Mouse (Mus musculus) midbrain, embryonic 12.5 days (tissue): ENCODE measurements around the gene Pde10a. TPM values are rescaled to one million over a fixed set of nuclear protein-coding genes. Genes with fewer than 3 reads are reported as not detected.

Experiments used
- ATAC-seq: fragments of 200-750 bp; cut with Nextera tagmentation; 2 replicates; pipeline ENCODE4 v1.8.0; 2017; ENCODE audit warnings: low read depth, moderate TSS enrichment, moderate library complexity; ENCODE audit not compliant: low FRiP score
- H3K27ac ChIP-seq: fragments of 300-500 bp; sonication (generic); replicated peaks from 2 replicates; pipeline ENCODE4 v1.5.1; 2016; ENCODE audit warnings: mild to moderate bottlenecking
- H3K27me3 ChIP-seq: fragments of 300-500 bp; sonication (generic); 2 replicates; pipeline ENCODE4 v1.6.1; 2016; ENCODE audit warnings: mild to moderate bottlenecking
- H3K36me3 ChIP-seq: fragments of 300-500 bp; sonication (generic); 2 replicates; pipeline ENCODE4 v1.6.1; 2016
- H3K4me1 ChIP-seq: fragments of 300-500 bp; sonication (generic); 2 replicates; pipeline ENCODE4 v1.6.1; 2016
- H3K4me2 ChIP-seq: fragments of 300-500 bp; sonication (generic); replicated peaks from 2 replicates; pipeline ENCODE4 v1.6.1; 2016; ENCODE audit warnings: mild to moderate bottlenecking, moderate library complexity
- H3K4me3 ChIP-seq: fragments of 300-500 bp; sonication (generic); 2 replicates; pipeline ENCODE4 v1.5.1; 2016; ENCODE audit warnings: mild to moderate bottlenecking
- H3K9ac ChIP-seq: fragments of 300-500 bp; sonication (generic); replicated peaks from 2 replicates; pipeline ENCODE4 v1.6.1; 2016; ENCODE audit warnings: mild to moderate bottlenecking, moderate library complexity
- H3K9me3 ChIP-seq: fragments of 300-500 bp; sonication (generic); 2 replicates; pipeline ENCODE4 v1.6.1; 2016; ENCODE audit warnings: mild to moderate bottlenecking
- WGBS: fragments of 180-500 bp; shearing (Covaris S2); methylation state at CpG from one replicate; pipeline ENCODE4 v1.1.7; 2016; 5-methylcytosine and 5-hydroxymethylcytosine counted together
- polyA plus RNA-seq: library from polyadenylated mRNA; unstranded; fragments of >200 nt; fragmentation: Nextera tagmentation; extraction: Ambion mirVana; gene quantifications from 2 replicates; pipeline ENCODE4 v1.2.1, GENCODE M21; 2016

Gene Pde10a
- polyA plus RNA-seq, 1 experiment from 2014 or later = 9.9 TPM

- H3K9me3 ChIP-seq = no peaks in the 10 kb centered on the region
- no peaks in the 10 kb centered on the region for H3K4me1 ChIP-seq
- H3K27ac ChIP-seq = no peak overlapping the region
- H3K4me3 ChIP-seq = no peak overlapping the region
- no peaks in the 10 kb centered on the region for H3K36me3 ChIP-seq
- H3K4me2 ChIP-seq = no peak overlapping the region
- no peak for ATAC-seq
- no peaks in the 10 kb centered on the region for H3K27me3 ChIP-seq
- WGBS = 84% methylated on average over 13 of the region's 13 CpGs
- no peak overlapping the region for H3K9ac ChIP-seq
These were observed 367.2 kb downstream of the Pde10a start for GRCm38 (mm10) chr17:8892193-8892985.

- H3K4me1 ChIP-seq = no peaks in the 10 kb centered on the region
- no peaks in the 10 kb centered on the region for H3K9me3 ChIP-seq
- no peak overlapping the region for H3K27ac ChIP-seq
- H3K4me2 ChIP-seq = no peak overlapping the region
- no peak overlapping the region for H3K4me3 ChIP-seq
- H3K36me3 ChIP-seq = peaks cover 5% of the 10 kb centered on the region; the same call in 1 of the 2 replicates
- H3K27me3 ChIP-seq = no peaks in the 10 kb centered on the region
- ATAC-seq = no peak
- H3K9ac ChIP-seq = no peak overlapping the region
- whole genome bisulfite sequencing = 78% methylated on average over 14 of the region's 14 CpGs
These were observed 370.8 kb downstream of the Pde10a start for GRCm38 (mm10) chr17:8895991-8896390.

GRCm38 (mm10) chr17:8897749-8898148 lies 372.6 kb downstream of the Pde10a start:
- Histone ChIP-seq H3K4me2 (no peak overlapping the region), H3K27me3 (no peaks in the 10 kb centered on the region), H3K9me3 (no peaks in the 10 kb centered on the region), H3K36me3 (peaks cover 5% of the 10 kb centered on the region; the same call in 1 of the 2 replicates), H3K9ac (no peak overlapping the region), H3K4me1 (no peaks in the 10 kb centered on the region), H3K4me3 (no peak overlapping the region), H3K27ac (no peak overlapping the region)
- WGBS = 77% methylated on average over 10 of the region's 10 CpGs
- ATAC-seq = no peak

- H3K27me3 ChIP-seq = no peaks in the 10 kb centered on the region
- ATAC-seq = no peak
- H3K4me3 ChIP-seq = no peak overlapping the region
- no peak overlapping the region for H3K4me2 ChIP-seq
- 90% methylated on average over 8 of the region's 8 CpGs for WGBS
- H3K4me1 ChIP-seq = no peaks in the 10 kb centered on the region
- H3K27ac ChIP-seq = no peak overlapping the region
- no peaks in the 10 kb centered on the region for H3K9me3 ChIP-seq
- H3K36me3 ChIP-seq = peaks cover 5% of the 10 kb centered on the region; the same call in 1 of the 2 replicates
- no peak overlapping the region for H3K9ac ChIP-seq
These were observed 373.0 kb downstream of the Pde10a start for GRCm38 (mm10) chr17:8898221-8898620.

GRCm38 (mm10) chr17:8899212-8899611 lies 374.0 kb downstream of the Pde10a start:
- no peaks in the 10 kb centered on the region for H3K9me3 ChIP-seq
- no peak overlapping the region for H3K4me2 ChIP-seq
- no peak overlapping the region for H3K4me3 ChIP-seq
- no peak for ATAC-seq
- H3K36me3 ChIP-seq = peaks cover 5% of the 10 kb centered on the region; the same call in 1 of the 2 replicates
- H3K27ac ChIP-seq = no peak overlapping the region
- no peak overlapping the region for H3K9ac ChIP-seq
- 92% methylated on average over 7 of the region's 7 CpGs for WGBS
- H3K27me3 ChIP-seq = no peaks in the 10 kb centered on the region
- no peaks in the 10 kb centered on the region for H3K4me1 ChIP-seq

- H3K9me3 ChIP-seq = no peaks in the 10 kb centered on the region
- ATAC-seq = no peak
- 90% methylated on average over 5 of the region's 5 CpGs for WGBS
These were observed 378.5 kb downstream of the Pde10a start for GRCm38 (mm10) chr17:8903555-8904283.

GRCm38 (mm10) chr17:8910571-8910970 lies 385.4 kb downstream of the Pde10a start:
- H3K4me3 ChIP-seq = no peak overlapping the region
- H3K27me3 ChIP-seq = no peaks in the 10 kb centered on the region
- no peak overlapping the region for H3K4me2 ChIP-seq
- no peaks in the 10 kb centered on the region for H3K36me3 ChIP-seq
- no peak overlapping the region for H3K27ac ChIP-seq
- ATAC-seq = no peak
- H3K9ac ChIP-seq = no peak overlapping the region
- no peaks in the 10 kb centered on the region for H3K9me3 ChIP-seq
- 78% methylated on average over 5 of the region's 5 CpGs for WGBS
- H3K4me1 ChIP-seq = peaks cover 7% of the 10 kb centered on the region

More at GRCm38 (mm10) chr17:8903555-8904283, 378.5 kb downstream of the Pde10a start:
- peaks cover 7% of the 10 kb centered on the region; the same call in 1 of the 2 replicates for H3K4me1 ChIP-seq
- no peak overlapping the region for H3K9ac ChIP-seq
- H3K4me3 ChIP-seq = no peak overlapping the region
- no peak overlapping the region for H3K27ac ChIP-seq
- peaks cover 5% of the 10 kb centered on the region; the same call in 1 of the 2 replicates for H3K36me3 ChIP-seq
- H3K4me2 ChIP-seq = no peak overlapping the region
- no peaks in the 10 kb centered on the region for H3K27me3 ChIP-seq

GRCm38 (mm10) chr17:8912933-8913332 lies 387.8 kb downstream of the Pde10a start:
- no peak for ATAC-seq
- no peaks in the 10 kb centered on the region for H3K36me3 ChIP-seq
- WGBS = 91% methylated on average over 3 of the region's 3 CpGs
- no peak overlapping the region for H3K9ac ChIP-seq
- no peak overlapping the region for H3K27ac ChIP-seq
- no peaks in the 10 kb centered on the region for H3K9me3 ChIP-seq
- no peaks in the 10 kb centered on the region for H3K27me3 ChIP-seq
- no peak overlapping the region for H3K4me2 ChIP-seq
- no peak overlapping the region for H3K4me3 ChIP-seq
- H3K4me1 ChIP-seq = no peaks in the 10 kb centered on the region; the same call in 1 of the 2 replicates

- H3K4me3 ChIP-seq = no peak overlapping the region
- H3K36me3 ChIP-seq = no peaks in the 10 kb centered on the region
- H3K9me3 ChIP-seq = no peaks in the 10 kb centered on the region
- H3K4me2 ChIP-seq = no peak overlapping the region
- no peak for ATAC-seq
- no peak overlapping the region for H3K9ac ChIP-seq
- H3K4me1 ChIP-seq = no peaks in the 10 kb centered on the region; the same call in 1 of the 2 replicates
- H3K27ac ChIP-seq = no peak overlapping the region
- no peaks in the 10 kb centered on the region for H3K27me3 ChIP-seq
These were observed 390.5 kb downstream of the Pde10a start for GRCm38 (mm10) chr17:8915693-8916092.

- H3K4me1 ChIP-seq = peaks cover 3% of the 10 kb centered on the region
- H3K4me2 ChIP-seq = no peak overlapping the region
- ATAC-seq = no peak
- no peak overlapping the region for H3K9ac ChIP-seq
- 0 out of 2 replicates have a peak, but pooled peaks cover 3% of the 10 kb centered on the region for H3K27me3 ChIP-seq
- WGBS = 68% methylated on average over 4 of the region's 4 CpGs
- no peaks in the 10 kb centered on the region for H3K36me3 ChIP-seq
- no peaks in the 10 kb centered on the region for H3K9me3 ChIP-seq
- H3K27ac ChIP-seq = no peak overlapping the region
- H3K4me3 ChIP-seq = no peak overlapping the region
These were observed 397.9 kb downstream of the Pde10a start for GRCm38 (mm10) chr17:8923074-8923473.

GRCm38 (mm10) chr17:8923727-8924126 lies 398.6 kb downstream of the Pde10a start:
- H3K36me3 ChIP-seq = no peaks in the 10 kb centered on the region
- H3K27ac ChIP-seq = no peak overlapping the region
- 83% methylated on average over 8 of the region's 8 CpGs for WGBS
- H3K4me3 ChIP-seq = no peak overlapping the region
- H3K4me1 ChIP-seq = peaks cover 9% of the 10 kb centered on the region
- no peaks in the 10 kb centered on the region for H3K9me3 ChIP-seq
- ATAC-seq = no peak
- 0 out of 2 replicates have a peak, but pooled peaks cover 3% of the 10 kb centered on the region for H3K27me3 ChIP-seq
- H3K9ac ChIP-seq = no peak overlapping the region
- no peak overlapping the region for H3K4me2 ChIP-seq

GRCm38 (mm10) chr17:8925819-8926383 lies 400.7 kb downstream of the Pde10a start:
- H3K9ac ChIP-seq = no peak overlapping the region
- no peak overlapping the region for H3K27ac ChIP-seq
- 76% methylated on average over 10 of the region's 10 CpGs for WGBS
- no peaks in the 10 kb centered on the region for H3K36me3 ChIP-seq
- no peak overlapping the region for H3K4me2 ChIP-seq
- H3K9me3 ChIP-seq = no peaks in the 10 kb centered on the region
- H3K4me1 ChIP-seq = peaks cover 12% of the 10 kb centered on the region
- no peak for ATAC-seq
- 0 out of 2 replicates have a peak, but pooled peaks cover 3% of the 10 kb centered on the region for H3K27me3 ChIP-seq
- H3K4me3 ChIP-seq = no peak overlapping the region
